Mouse (Mus musculus): Measurements from ENCODE around the gene Kctd6.

DNA sequence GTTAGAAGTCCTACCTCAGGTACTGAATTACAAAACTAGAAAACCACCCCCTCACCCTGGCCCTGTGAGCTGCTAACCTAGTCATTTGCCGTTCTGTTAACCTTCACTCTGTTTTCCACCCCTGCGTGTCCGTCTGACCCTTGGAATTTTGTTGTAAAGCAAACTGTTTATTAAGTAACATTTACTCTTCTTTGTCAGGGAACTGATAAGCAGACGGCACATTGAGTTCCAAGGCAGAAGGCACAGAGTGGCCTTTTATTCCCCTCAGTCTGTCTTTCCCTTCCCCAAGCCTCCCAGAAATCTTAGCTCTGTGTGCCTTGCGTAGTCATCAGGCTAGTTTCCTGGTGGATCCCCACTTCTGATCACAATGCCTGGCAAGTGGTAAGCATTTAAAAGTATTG, 30.3 kb downstream of the Kctd6 start:
- no peak for TF ChIP-seq CTCF (IDR thresholded peaks at IDR 0.05; ENCODE audit: borderline replicate concordance, extremely low read depth, insufficient read depth, insufficient read length)
- TF ChIP-seq POLR2A (IDR thresholded peaks at IDR 0.05; ENCODE audit: borderline replicate concordance, extremely low read depth, insufficient read depth, insufficient read length, poor library complexity, severe bottlenecking): no peak

Measured in brain, embryonic 14.5 days (tissue).